Mouse (Mus musculus) lung, postnatal 36 days (tissue): ENCODE measurements around the gene Fsd1l.
A peak's percentile ranks its signal among the peaks of the same experiment; 100 is the strongest.
"Not testable (repeated sequence)": the region's sequence is repeated elsewhere in the genome, so short reads cannot be mapped to it uniquely, and the experiment has no call there.

Source experiments
- DNase-seq: peaks from one replicate; pipeline ENCODE4 v3.0.0; 2022; ENCODE audit warnings: mixed read lengths

The Fsd1l gene

GRCm38 (mm10) chr4:53632011-53632349 is 709 bp downstream of the Fsd1l start:
- DNase-seq, result peak; percentile 57

DNA sequence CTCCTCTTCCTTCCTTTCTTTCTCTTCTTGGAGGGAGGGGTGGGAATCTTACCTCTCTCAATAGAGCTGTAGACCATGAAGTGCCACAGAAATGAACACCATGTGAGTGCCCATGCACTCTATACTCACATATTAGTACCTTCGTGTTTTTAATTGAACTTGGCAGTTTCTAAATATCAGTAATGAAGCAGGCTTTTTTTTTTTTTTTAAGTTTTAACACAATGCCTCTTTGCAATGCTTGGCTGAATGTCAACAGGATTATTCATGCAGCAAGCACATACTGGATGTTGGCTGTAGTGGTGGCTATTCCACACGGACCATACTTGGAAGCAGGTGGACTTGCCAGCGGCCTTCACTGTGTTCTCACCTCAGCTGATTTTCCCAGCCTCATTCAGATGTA is 4.1 kb downstream of the Fsd1l start:
- DNase-seq, result no peak

GRCm38 (mm10) chr4:53637269-53637909 is 6.1 kb downstream of the Fsd1l start:
- no peak for DNase-seq

GRCm38 (mm10) chr4:53638549-53639123 is 7.4 kb downstream of the Fsd1l start:
- peak; percentile 5 for DNase-seq

DNA sequence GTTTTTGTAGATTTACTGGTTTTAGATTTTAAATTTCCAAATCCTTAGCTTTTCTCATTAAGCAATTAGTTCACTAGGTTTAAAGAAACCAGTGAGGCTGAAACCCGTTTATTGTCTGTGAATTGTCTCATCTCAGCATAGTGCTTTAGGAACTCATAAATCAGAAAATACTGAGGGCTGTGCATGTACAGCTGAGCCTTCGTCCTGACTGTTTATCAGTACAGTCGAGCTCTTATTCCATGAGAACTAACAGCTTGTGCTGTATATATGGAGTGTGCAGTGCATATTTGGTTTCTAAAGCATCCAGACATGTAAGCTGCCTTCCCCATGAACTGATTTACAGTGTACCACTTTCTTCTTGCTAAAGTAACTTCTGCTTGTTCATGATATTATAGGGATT is 26.8 kb downstream of the Fsd1l start:
- no peak for DNase-seq

DNA sequence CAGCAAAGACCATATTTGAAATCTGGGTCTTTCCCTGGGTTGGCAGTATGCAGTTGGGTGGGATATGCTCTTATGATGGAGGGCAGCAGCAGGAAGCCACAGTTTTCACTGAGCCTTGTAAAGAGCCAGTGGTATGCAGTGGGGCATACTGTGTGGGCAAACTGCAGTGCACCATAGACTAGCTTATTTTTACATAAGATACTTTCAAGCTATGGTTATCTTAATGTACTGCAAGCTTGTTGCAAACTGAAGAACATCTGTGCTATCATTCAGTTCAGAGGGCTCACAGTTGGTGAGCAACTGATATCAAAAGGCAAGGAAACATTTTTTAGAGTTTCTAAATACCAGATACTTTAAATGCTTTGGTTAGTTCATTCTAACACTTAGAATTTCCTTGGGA is 29.4 kb downstream of the Fsd1l start:
- no peak for DNase-seq

DNA sequence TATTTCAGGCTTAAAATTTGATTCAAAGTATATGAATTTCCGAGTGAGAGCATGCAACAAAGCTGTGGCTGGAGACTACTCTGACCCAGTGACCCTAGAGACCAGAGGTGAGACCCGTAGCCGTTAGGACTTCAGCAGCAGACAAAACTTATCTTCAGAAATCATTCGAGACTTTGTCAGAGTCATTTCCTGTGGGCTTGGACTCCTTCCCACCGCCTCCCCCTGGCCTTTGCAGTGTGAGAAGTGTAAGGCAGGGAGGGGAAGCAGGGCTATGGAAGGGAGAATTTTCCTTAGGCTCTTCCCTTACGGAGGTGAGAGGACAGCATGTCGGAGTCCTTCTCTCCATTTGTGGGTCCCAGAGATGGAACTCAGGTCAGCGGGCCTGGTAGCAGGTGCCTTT is 50.8 kb downstream of the Fsd1l start:
- no peak for DNase-seq

DNA sequence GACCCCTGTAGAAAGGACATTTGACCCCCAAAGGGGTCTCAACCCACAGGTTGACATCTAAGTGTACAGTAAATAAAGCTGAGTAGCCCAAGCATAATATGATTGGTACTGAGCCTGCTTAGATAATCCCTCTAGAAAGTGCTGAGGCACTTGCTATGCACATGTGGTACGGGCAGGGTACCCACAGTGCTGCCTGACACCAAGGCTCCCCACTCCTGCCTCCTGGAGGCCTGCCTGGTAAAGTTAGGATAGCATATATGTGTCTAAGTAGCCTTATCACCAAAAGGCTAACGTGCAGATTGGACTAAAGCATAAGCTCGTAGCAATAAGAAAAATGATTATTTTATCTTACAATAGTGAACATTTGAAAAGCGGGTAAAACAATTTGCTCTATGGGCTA is 57.7 kb downstream of the Fsd1l start:
- DNase-seq, result no peak

GRCm38 (mm10) chr4:53691418-53691817 is 60.1 kb downstream of the Fsd1l start:
- DNase-seq, result no peak

DNA sequence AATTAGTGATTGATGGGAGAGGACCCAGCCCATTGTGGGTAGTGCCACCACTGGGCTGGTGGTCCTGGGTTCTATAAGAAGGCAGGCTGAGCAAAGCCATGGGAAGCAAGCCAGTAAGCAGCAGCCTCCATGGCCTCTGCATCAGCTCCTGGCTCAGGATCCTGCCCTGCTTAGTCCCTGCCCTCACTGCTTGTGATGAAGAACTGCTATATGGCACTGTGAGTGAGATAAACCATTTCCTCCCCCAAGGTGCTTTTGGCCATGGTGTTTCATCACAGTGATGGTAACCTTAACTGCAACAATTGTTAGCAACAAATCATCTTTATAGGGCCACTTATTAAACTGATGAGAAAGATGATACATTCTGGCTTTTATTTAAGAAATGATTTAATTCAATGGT is 77.9 kb downstream of the Fsd1l start:
- DNase-seq, result not testable (repeated sequence)

DNA sequence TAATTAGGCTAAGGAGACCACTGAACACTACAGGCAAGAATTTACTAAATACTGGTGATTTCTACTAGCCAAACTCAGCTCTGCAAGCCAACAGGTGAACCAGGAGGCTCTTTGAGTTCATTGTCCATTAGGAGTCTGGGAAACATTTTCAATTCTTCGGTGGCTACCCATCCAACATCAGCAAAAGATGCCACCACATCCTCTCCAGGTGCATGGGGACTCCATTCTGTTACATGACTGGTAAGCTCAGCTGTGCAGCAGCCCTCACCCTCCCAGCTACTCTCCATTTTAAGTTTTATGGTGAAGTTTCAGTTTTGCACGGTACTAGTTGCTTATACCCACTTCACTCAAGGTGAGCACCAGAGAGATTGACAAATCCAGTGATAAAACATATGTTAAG is 78.8 kb downstream of the Fsd1l start:
- DNase-seq, result no peak

- no peak for DNase-seq
Measured at GRCm38 (mm10) chr4:53710555-53711328, 79.5 kb downstream of the Fsd1l start.

DNA sequence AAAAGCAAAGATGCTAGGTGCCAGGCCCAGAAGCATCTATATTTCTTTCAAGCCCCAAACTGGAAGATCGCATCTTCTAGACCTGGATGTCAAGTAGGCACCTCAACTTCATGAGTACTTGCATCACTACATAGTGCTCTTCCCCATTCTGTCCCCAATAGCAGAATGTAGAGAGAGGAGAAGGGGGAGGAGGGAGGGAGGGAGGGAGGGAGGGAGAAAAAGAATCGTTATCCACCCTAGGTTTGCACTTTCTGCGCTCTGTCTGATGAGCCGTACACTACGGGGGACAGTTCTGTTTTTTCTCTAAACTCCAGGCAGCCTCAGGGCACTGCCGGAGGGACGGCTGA is 82.4 kb downstream of the Fsd1l start, which contains the start of gene Fktn:
Gene Fktn (plus strand): TSS at position 295 of the 347 bp plus-strand sequence.
- DNase-seq, result no peak

DNA sequence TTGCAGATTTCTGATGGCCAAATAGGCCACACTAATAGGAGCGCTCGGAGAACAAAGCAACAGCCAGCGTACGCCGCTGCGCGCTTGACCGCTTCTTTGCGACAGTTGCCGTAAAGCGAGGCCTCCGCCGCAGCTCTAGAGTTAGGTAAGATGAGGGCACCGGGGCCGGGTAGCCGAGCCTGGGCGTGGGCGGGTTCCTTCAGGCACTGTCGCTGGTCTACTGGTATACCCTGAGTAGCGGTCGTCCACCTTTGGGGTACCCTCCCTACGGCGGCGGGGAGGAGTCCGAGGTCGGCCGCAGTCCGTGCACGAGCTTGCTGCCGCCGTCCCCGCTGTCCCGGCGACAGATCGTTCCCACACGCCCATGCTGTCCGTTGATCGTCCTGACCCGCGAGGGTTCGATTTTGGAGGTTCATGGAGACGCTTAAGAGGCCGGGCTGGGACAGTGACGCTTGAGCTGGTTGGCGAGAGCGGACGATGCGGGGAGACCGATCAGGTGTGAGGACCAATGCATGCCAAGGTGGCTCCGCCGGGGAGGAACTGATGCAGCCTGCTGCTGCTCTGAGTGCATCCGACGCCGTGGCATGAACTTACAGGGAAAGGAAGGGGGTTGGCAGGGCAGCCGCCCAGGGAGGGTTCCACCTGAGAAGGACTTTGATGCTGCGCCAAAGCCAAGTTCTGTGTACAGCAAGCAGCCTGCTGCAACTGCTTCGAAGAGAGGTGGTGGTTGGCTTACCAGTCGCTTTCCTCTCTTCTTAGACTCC is 83.0 kb downstream of the Fsd1l start:
- peak; percentile 96 for DNase-seq

DNA sequence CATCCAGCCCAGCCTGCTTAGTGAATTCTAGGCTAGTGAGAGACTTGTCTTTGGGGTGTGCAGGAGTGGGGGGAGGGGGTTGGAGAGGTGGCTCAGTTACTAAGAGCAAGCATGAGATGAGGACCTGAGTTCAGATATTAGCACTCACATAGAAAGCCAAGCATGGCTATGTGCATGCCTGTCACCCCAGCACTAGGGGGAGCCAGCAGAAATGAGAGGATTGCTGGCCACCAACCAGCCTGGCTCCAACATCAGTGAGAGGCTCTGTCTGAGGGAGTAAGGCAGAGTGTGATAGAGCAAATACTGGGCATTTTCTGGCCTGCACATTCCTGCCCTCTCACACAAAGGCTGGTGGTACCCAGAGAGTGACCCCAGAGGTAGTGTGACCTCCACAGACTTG is 84.7 kb downstream of the Fsd1l start:
- DNase-seq, result peak; percentile 7

DNA sequence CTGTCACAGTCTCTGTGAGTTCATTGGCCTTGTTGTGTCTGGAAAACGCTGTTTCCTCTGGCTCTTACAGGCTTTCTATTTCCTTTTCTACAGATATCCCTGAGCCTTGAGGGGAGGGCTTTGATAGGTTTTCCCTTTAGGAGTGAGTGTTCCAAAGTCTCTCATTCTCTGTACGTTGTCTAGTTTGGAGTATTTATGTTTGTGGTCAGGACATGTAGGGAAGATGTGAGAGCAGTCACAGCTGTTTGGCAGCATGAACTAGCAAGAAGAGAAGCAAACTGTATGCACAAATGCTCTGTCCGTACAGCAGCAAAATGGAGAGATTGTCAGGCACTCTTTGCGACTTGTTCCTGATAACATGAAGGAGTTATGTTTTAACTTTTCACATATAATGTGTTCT is 86.3 kb downstream of the Fsd1l start:
- DNase-seq, result no peak

GRCm38 (mm10) chr4:53718261-53718660 is 87.0 kb downstream of the Fsd1l start:
- DNase-seq, result no peak

DNA sequence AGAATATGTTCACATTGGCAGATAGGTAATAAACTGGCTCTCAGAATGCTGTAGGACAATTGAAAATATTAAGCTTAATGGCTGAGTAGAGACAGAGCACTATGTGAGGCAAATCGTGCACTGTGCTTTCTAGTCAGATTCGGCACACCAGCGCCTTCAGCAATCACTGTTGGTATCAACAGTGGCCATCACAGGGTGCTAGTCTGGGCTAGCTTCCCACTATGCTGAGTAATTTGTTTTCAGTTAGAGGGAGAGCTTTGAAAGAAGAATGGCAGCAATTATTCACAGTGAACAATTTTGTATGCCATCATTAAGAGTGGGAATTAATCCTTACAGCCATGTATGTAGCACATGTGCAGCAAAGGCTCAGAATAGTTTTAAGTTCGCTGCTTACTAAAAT is 91.2 kb downstream of the Fsd1l start:
- DNase-seq, result no peak

GRCm38 (mm10) chr4:53726100-53726499 is 94.8 kb downstream of the Fsd1l start:
- DNase-seq, result not testable (repeated sequence)

- peak; percentile 46 for DNase-seq
Measured at GRCm38 (mm10) chr4:53728121-53728520, 96.8 kb downstream of the Fsd1l start.

- DNase-seq, result peak; percentile 83
Measured at GRCm38 (mm10) chr4:53738956-53739616, 107.8 kb downstream of the Fsd1l start.

- no peak for DNase-seq
Measured at GRCm38 (mm10) chr4:53749831-53750230, 118.6 kb downstream of the Fsd1l start.
